Mouse (Mus musculus): ENCODE data around the gene Plk4. TPM values are rescaled to one million over a fixed set of nuclear protein-coding genes. Genes with fewer than 3 reads are reported as not detected.
"Not testable (repeated sequence)": the region's sequence is repeated elsewhere in the genome, so short reads cannot be mapped to it uniquely, and the experiment has no call there.

Plk4 gene
- polyA plus RNA-seq (2016; fragmentation: Nextera tagmentation; extraction: Ambion mirVana) = 54.7 and 55.2 TPM in 2 replicates

DNA sequence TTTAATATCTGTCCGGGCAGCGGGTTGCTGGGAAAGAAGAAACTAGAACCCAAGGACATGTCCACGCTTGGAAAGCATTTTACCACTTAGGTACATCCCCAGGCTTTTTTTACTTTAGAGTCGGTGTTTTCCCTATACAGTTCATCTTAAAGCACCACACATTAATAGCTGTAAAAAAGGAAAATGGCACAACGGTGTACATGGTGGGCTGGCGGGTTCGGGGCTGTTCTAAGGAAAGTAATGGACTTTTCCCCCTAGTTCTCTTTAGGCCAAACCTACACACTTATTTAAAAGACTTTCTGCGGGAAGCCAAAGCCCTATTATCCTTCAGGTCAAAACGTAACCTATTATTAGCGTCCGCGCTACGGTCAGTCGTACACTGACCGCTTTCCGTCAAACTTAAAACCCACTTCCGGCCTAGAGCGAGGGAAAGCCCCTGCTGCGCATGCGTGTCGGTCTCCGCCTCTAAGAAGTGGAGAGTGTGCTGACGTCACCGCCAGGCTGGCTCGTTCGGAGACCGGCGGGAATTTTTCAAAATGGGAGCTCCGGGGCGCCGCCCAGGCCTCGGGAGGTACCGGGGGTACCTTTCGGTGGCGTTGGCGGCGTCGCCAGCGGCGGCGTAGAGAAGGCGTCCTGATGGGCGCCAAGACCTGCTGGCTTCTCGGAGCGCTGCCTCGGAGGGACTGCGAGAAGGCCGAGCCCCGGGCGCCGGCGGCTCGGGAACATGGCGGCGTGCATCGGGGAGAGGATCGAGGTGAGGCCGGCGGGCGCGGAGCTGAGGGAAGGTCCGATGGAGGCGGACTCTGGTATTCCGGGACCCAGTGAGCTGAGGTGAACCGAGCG, at the start of gene Plk4:
TSS of gene Plk4 (plus strand) at position 490 of the 843 bp plus-strand sequence.
- Histone ChIP-seq H3K9me3 (no peaks in the 10 kb centered on the region), H3K4me3 (peak within 1 kb of the TSS; percentile 89), H3K4me1 (peaks cover 11% of the 10 kb centered on the region), H3K36me3 (peaks cover 10% of the 10 kb centered on the region; the same call in 1 of the 2 replicates), H3K27ac (replicated peaks) (peak within 1 kb of the TSS; percentile 52), H3K9ac (replicated peaks) (peak within 1 kb of the TSS; percentile 87), H3K27me3 (no peaks in the 10 kb centered on the region), H3K4me2 (replicated peaks) (peak within 1 kb of the TSS; percentile 91)
- 2% methylated on average over 66 of the region's 66 CpGs for WGBS
- ATAC-seq (ENCODE audit: low FRiP score, low read depth) = peak; percentile 97

DNA sequence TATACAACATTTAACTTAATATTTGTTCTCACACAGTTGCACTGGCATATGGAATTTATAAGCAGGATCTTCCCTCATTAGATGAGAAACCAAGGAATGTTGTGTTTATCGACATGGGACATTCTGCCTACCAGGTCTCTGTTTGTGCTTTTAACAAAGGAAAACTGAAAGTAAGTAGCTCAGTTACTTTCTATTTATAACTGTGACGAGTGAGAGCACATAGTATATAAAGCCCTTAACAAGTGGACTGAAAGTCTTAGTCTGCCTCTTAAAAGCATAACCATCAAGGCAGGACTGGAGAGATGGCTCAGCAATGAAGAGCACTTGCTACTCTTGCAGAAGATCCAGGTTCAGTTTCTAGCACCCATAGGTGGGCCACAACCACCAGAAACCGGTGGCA, 39.1 kb upstream of the Plk4 start:
- Histone ChIP-seq H3K9me3 (no peaks in the 10 kb centered on the region), H3K9ac (replicated peaks) (no peak overlapping the region), H3K27me3 (no peaks in the 10 kb centered on the region), H3K27ac (replicated peaks) (no peak overlapping the region), H3K36me3 (peaks cover 59% of the 10 kb centered on the region), H3K4me1 (no peaks in the 10 kb centered on the region), H3K4me2 (replicated peaks) (no peak overlapping the region), H3K4me3 (no peak overlapping the region)
- ATAC-seq (ENCODE audit: low FRiP score, low read depth) = no peak
- WGBS = 95% methylated on average over 3 of the region's 3 CpGs

DNA sequence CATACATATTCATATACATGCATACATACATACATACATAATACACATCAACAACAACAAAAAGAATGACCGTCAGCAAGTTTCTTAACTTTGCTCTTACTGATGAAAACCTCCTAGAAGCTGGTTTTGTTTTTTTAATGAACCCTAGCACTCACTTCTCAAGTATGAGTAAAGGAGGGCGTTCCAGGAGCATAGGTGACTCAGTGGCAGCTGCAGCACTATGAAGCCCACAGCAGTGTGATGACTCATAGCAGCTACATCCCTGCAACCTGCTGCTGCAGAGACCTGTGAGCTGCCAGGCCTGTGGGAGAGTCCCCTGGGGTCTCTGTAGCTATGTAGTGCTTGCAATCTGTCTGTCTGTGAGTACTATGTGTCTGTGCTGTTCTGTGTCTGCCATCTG, 38.5 kb upstream of the Plk4 start:
- 92% methylated on average over 2 of the region's 2 CpGs for WGBS
- no peaks in the 10 kb centered on the region for H3K4me1 ChIP-seq
- no peaks in the 10 kb centered on the region for H3K9me3 ChIP-seq
- no peaks in the 10 kb centered on the region for H3K27me3 ChIP-seq
- H3K4me2 ChIP-seq (replicated peaks) = no peak overlapping the region
- ATAC-seq (ENCODE audit: low FRiP score, low read depth) = no peak
- H3K36me3 ChIP-seq = peaks cover 57% of the 10 kb centered on the region
- H3K27ac ChIP-seq (replicated peaks) = no peak overlapping the region
- no peak overlapping the region for H3K4me3 ChIP-seq
- H3K9ac ChIP-seq (replicated peaks) = no peak overlapping the region

DNA sequence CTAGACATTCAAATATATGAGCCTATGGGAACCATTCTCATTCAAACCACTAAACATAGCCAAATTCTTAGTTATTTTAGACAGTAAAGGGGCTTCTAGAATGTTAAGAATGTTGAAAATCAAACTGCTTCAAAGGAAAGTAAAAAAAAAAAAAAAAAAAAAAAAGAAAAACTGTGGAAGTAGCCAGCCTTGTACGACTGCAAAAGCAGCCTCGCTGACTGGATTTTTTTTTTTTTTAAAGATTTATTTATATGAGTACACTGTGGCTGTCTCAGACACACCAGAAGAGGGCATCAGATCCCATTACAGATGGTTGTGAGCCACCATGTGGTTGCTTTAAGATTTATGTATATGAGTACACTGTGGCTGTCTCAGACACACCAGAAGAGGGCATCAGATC, 6.0 kb upstream of the Plk4 start:
- no peak overlapping the region for H3K4me2 ChIP-seq (replicated peaks)

DNA sequence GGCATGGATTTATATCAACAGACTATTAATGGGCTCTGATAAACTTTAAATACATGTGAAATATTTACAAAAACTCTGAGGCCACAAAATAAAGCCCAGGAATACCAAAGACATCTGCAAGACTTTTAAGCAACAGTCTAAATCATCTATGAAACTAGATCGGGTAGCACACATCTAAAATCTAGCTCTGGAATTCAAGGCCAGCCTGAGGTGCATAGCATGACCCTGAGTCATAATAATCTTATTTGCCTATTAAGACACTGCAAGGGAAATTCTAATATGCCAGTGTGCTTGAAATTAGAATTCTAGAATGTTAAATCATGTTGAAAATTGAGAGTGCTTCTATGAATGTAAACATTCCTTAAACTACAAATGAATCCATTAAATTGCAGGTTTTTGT, 1.8 kb upstream of the Plk4 start:
- Histone ChIP-seq H3K27ac (replicated peaks) (no peak overlapping the region), H3K4me2 (replicated peaks) (no peak overlapping the region), H3K4me1 (peaks cover 11% of the 10 kb centered on the region), H3K9ac (replicated peaks) (no peak overlapping the region), H3K9me3 (no peaks in the 10 kb centered on the region), H3K27me3 (no peaks in the 10 kb centered on the region), H3K36me3 (peaks cover 11% of the 10 kb centered on the region; the same call in 1 of the 2 replicates), H3K4me3 (no peak overlapping the region)
- 91% methylated on average over 1 of the region's 1 CpGs for WGBS
- no peak for ATAC-seq (ENCODE audit: low FRiP score, low read depth)

More for the DNA sequence above, 6.0 kb upstream of the Plk4 start:
- 95% methylated on average over 2 of the region's 2 CpGs for WGBS
- Histone ChIP-seq H3K9me3 (no peaks in the 10 kb centered on the region), H3K4me3 (no peak overlapping the region), H3K27ac (replicated peaks) (no peak overlapping the region), H3K27me3 (no peaks in the 10 kb centered on the region), H3K36me3 (peaks cover 20% of the 10 kb centered on the region), H3K4me1 (no peaks in the 10 kb centered on the region), H3K9ac (replicated peaks) (no peak overlapping the region)
- ATAC-seq (ENCODE audit: low FRiP score, low read depth) = no peak

DNA sequence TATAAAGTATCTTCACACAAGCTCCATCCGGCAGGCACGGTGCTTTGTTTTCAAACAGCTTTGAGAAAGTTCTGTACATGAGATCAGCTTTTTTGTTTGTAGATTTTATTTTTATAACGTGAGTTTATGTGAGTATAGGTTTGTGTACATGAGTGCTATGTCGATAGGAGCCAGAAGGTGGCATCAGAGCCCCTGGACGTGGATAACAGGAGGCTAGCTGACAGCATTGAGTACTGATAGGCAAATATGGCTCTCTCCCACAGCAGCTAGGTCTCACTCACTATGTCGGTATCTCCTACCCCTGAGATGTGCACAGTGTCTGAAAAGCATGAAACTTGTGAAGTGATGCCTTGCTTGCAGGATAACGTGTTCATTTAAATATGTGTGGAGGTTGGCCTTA, 1.3 kb upstream of the Plk4 start:
- no peaks in the 10 kb centered on the region for H3K27me3 ChIP-seq
- no peak overlapping the region for H3K27ac ChIP-seq (replicated peaks)
- WGBS = 41% methylated on average over 7 of the region's 7 CpGs
- 0 out of 2 replicates have a peak, but pooled peaks have one; percentile 35 for ATAC-seq (ENCODE audit: low FRiP score, low read depth)
- H3K36me3 ChIP-seq = peaks cover 7% of the 10 kb centered on the region; the same call in 1 of the 2 replicates
- no peak overlapping the region for H3K4me3 ChIP-seq
- no peak overlapping the region for H3K4me2 ChIP-seq (replicated peaks)
- no peaks in the 10 kb centered on the region for H3K9me3 ChIP-seq
- H3K4me1 ChIP-seq = peaks cover 11% of the 10 kb centered on the region
- no peak overlapping the region for H3K9ac ChIP-seq (replicated peaks)

DNA sequence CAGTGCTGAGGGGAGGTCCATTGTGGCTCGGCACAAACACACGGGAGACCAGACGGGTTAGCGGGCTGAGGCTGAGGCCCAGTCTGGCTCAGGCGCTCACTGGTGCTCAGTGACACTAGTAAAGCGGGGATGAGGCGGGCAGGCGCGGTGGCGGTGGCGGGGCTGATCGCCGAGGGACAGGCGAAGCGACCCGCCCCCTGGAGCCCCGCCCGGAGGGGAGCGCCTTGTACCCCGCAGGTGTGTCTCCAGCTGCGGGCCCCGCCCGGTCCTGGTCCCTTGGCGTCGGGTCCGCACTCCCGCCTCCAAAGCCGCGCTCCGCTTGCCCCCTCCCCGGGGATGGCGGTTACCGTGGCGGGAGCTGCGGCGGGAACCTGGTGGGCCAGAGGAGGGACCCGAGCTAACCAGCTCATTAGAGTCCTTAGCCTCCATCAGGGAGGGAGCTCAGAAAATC, 579 bp downstream of the Plk4 start:
- WGBS = 0% methylated on average over 28 of the region's 37 CpGs
- H3K4me3 ChIP-seq = peak overlapping the region; percentile 89
- H3K27me3 ChIP-seq = no peaks in the 10 kb centered on the region
- H3K27ac ChIP-seq (replicated peaks) = peak overlapping the region; percentile 52
- peak overlapping the region; percentile 87 for H3K9ac ChIP-seq (replicated peaks)
- no peaks in the 10 kb centered on the region for H3K9me3 ChIP-seq
- peak overlapping the region; percentile 91 for H3K4me2 ChIP-seq (replicated peaks)
- H3K4me1 ChIP-seq = peaks cover 11% of the 10 kb centered on the region
- peak; percentile 86 for ATAC-seq (ENCODE audit: low FRiP score, low read depth)
- peaks cover 16% of the 10 kb centered on the region for H3K36me3 ChIP-seq

DNA sequence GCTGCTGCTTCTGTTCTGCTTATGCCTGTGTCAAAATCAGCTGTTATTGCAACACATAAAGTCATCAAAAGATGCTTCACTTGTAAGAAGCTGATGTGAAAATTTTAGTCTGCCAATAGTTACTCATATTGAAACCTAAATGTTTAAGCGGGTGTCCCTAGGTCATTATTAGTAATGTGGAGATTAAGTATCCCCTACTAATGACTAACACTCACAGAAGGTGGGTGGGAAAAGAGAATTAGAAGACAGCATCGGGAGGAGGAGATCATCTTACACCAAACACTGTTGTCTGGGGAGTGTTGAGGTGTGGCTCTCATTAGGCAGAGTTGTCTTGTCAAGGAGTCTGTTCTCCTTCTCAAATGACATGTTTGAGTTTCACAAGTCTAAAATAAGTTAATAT, 7.1 kb downstream of the Plk4 start:
- no peak overlapping the region for H3K4me3 ChIP-seq
- no peaks in the 10 kb centered on the region for H3K27me3 ChIP-seq
- H3K9ac ChIP-seq (replicated peaks) = no peak overlapping the region
- no peak overlapping the region for H3K4me2 ChIP-seq (replicated peaks)
- no peak overlapping the region for H3K27ac ChIP-seq (replicated peaks)
- H3K36me3 ChIP-seq = peaks cover 44% of the 10 kb centered on the region
- H3K9me3 ChIP-seq = no peaks in the 10 kb centered on the region
- 76% methylated on average over 2 of the region's 2 CpGs for WGBS
- no peaks in the 10 kb centered on the region; the same call in 1 of the 2 replicates for H3K4me1 ChIP-seq
- ATAC-seq (ENCODE audit: low FRiP score, low read depth) = no peak

DNA sequence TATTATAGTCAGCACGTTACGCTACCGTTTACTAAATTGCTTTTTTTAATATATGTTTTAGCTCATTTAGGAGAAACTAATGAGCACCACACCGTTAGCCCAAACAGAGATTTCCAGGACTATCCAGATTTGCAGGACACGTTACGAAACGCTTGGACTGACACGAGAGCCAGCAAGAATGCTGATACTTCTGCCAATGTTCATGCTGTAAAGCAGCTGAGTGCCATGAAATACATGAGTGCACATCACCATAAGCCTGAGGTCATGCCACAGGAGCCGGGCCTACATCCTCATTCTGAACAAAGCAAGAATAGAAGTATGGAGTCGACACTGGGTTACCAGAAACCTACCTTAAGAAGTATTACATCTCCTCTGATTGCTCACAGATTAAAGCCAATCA, 8.9 kb downstream of the Plk4 start:
- 95% methylated on average over 10 of the region's 10 CpGs for WGBS
- Histone ChIP-seq H3K27me3 (no peaks in the 10 kb centered on the region), H3K36me3 (peaks cover 48% of the 10 kb centered on the region), H3K27ac (replicated peaks) (no peak overlapping the region), H3K4me1 (no peaks in the 10 kb centered on the region), H3K9ac (replicated peaks) (no peak overlapping the region), H3K4me3 (no peak overlapping the region), H3K9me3 (no peaks in the 10 kb centered on the region), H3K4me2 (replicated peaks) (no peak overlapping the region)
- ATAC-seq (ENCODE audit: low FRiP score, low read depth) = no peak

DNA sequence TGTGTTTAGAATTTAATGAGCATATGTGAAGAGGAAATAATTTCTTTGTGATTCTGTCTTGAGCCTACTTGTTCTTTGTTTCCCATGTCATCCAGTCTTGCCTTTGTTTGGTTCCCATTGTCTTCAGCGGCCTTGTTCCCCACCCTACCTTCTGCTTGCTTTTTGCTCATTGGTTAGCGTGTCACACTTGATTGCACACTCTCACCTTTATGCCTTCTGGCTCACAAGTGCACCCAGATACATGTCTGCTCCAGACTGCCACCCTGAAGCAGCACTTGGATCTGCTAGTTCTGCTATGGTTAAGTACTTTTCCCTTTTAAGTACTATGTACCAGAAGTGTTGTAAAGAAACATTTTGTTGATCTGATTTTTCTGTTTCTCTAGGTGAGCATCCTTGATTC, 10.1 kb downstream of the Plk4 start:
- 66% methylated on average over 2 of the region's 2 CpGs for WGBS
- no peaks in the 10 kb centered on the region for H3K27me3 ChIP-seq
- no peak overlapping the region for H3K27ac ChIP-seq (replicated peaks)
- H3K4me1 ChIP-seq = no peaks in the 10 kb centered on the region
- ATAC-seq (ENCODE audit: low FRiP score, low read depth) = no peak
- no peak overlapping the region for H3K4me2 ChIP-seq (replicated peaks)
- no peak overlapping the region for H3K9ac ChIP-seq (replicated peaks)
- H3K4me3 ChIP-seq = no peak overlapping the region
- H3K9me3 ChIP-seq = no peaks in the 10 kb centered on the region
- H3K36me3 ChIP-seq = peaks cover 54% of the 10 kb centered on the region

DNA sequence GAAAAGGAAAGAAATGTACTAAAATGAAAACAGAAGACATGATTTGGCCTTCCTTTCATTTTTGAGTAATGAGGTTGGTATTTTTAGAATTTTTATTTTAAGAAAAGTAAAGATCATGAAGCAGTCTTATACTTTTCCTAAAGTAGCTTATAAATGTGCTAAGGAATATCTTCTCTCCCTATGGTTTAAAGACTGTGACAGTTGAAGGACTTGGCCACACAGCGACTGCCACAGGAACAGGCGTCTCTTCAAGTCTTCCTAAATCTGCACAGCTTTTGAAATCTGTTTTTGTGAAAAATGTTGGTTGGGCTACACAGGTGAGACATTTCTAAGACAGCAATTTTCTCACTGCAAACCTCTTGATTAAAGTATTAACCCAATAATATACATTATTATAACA, 13.5 kb downstream of the Plk4 start:
- no peaks in the 10 kb centered on the region for H3K27me3 ChIP-seq
- H3K36me3 ChIP-seq = peaks cover 61% of the 10 kb centered on the region
- no peak overlapping the region for H3K4me3 ChIP-seq
- WGBS = 94% methylated on average over 2 of the region's 2 CpGs
- no peak for ATAC-seq (ENCODE audit: low FRiP score, low read depth)
- H3K9ac ChIP-seq (replicated peaks) = no peak overlapping the region
- H3K4me2 ChIP-seq (replicated peaks) = no peak overlapping the region
- H3K27ac ChIP-seq (replicated peaks) = no peak overlapping the region
- H3K4me1 ChIP-seq = no peaks in the 10 kb centered on the region
- no peaks in the 10 kb centered on the region for H3K9me3 ChIP-seq

DNA sequence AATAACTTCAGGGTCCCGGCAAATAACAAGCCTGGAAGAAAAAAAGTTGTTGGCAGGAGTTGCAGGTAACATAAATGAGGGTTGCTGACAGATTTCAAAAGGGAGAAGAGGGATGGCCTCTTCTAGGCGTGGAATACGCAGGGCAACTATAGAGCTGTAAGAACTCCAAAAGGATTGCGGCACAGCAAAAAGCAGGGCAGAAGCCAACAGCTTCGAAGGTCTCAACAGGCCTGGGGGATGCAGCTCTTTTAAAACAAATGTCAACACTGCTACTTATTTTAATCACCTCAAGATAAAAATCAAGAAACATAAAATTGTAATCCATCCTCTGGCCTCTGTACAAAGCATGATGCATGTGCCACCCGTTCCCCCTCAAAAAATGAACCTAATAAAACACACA, 45.7 kb downstream of the Plk4 start:
- 82% methylated on average over 5 of the region's 6 CpGs for WGBS
- Histone ChIP-seq H3K9ac (replicated peaks) (peak overlapping the region; percentile 28; the same call in 1 of the 2 replicates), H3K4me2 (replicated peaks) (peak overlapping the region; percentile 56), H3K4me3 (peak overlapping the region; percentile 51; the same call in 1 of the 2 replicates)
- ATAC-seq (ENCODE audit: low FRiP score, low read depth); H3K27me3 ChIP-seq; H3K27ac ChIP-seq (replicated peaks); H3K9me3 ChIP-seq; H3K36me3 ChIP-seq; H3K4me1 ChIP-seq: not testable (repeated sequence)

Measured in midbrain, embryonic 12.5 days (tissue).